Mouse (Mus musculus) bone marrow macrophage, adult 2 months (primary cell): ENCODE results near the gene Stox2. TPM values are rescaled to one million over a fixed set of nuclear protein-coding genes. Genes with fewer than 3 reads are reported as not detected.

Experiments
- H3K27ac ChIP-seq: 2 replicates; pipeline ENCODE4 v1.5.1; 2012; ENCODE audit warnings: low read depth, low read length; ENCODE audit not compliant: insufficient read depth
- H3K4me1 ChIP-seq: 2 replicates; pipeline ENCODE4 v1.6.1; 2012; ENCODE audit warnings: low read length; ENCODE audit not compliant: control insufficient read depth, insufficient read depth
- H3K4me3 ChIP-seq: 2 replicates; pipeline ENCODE4 v1.5.1; 2012; ENCODE audit warnings: mild to moderate bottlenecking, low read length, moderate library complexity; ENCODE audit not compliant: insufficient read depth
- CTCF ChIP-seq: IDR thresholded peaks from 2 replicates; pipeline ENCODE4 v1.5.1; 2012; ENCODE audit warnings: low read depth, mild to moderate bottlenecking, low read length, moderate library complexity
- POLR2A ChIP-seq: IDR thresholded peaks from 2 replicates; pipeline ENCODE4 v1.6.1; 2012; ENCODE audit warnings: mild to moderate bottlenecking, low read depth, low read length, borderline replicate concordance
- polyA plus RNA-seq: library from polyadenylated mRNA; stranded (reverse); fragments of >200 nt; gene quantifications from 2 replicates; pipeline ENCODE4 v1.2.4, GENCODE M21; 2012; ENCODE audit not compliant: missing spikeins, insufficient read depth, insufficient read length

Gene Stox2
- polyA plus RNA-seq, 1 experiment, result 0.12 TPM

GRCm38 (mm10) chr8:47308176-47308575, 138.0 kb downstream of the Stox2 start:
- H3K4me1 ChIP-seq, result no peaks in the 10 kb centered on the region
- no peak overlapping the region for H3K27ac ChIP-seq
- no peak for TF ChIP-seq CTCF
- no peak for TF ChIP-seq POLR2A
- H3K4me3 ChIP-seq, result no peak overlapping the region

- no peaks in the 10 kb centered on the region for H3K4me1 ChIP-seq
- H3K27ac ChIP-seq, result no peak overlapping the region
- no peak overlapping the region for H3K4me3 ChIP-seq
- no peak for TF ChIP-seq POLR2A
- TF ChIP-seq CTCF, result no peak
Observed at GRCm38 (mm10) chr8:47306372-47306771, 139.8 kb downstream of the Stox2 start.

DNA sequence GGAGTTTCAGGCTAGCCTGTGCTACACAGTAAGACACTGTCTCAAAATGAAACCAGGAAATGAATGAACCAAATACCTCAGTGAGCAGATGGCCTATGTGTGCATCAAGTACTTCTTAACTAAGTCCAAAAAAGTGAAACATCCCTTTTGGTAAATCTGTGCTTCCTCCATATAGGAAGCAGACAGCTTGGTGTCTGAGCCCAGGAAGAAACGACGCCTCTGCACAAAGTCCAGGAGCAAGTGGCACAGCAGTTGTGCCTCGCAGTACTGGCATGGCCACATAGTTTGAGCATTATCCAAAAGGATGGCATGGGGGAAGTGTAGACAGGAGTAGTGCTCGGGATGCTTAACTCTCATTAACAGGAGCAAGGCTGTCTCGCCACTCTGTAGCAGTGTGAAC, 140.3 kb downstream of the Stox2 start:
- Histone ChIP-seq H3K4me3 (no peak overlapping the region), H3K27ac (no peak overlapping the region), H3K4me1 (no peaks in the 10 kb centered on the region)
- TF ChIP-seq POLR2A (no peak), CTCF (no peak)

DNA sequence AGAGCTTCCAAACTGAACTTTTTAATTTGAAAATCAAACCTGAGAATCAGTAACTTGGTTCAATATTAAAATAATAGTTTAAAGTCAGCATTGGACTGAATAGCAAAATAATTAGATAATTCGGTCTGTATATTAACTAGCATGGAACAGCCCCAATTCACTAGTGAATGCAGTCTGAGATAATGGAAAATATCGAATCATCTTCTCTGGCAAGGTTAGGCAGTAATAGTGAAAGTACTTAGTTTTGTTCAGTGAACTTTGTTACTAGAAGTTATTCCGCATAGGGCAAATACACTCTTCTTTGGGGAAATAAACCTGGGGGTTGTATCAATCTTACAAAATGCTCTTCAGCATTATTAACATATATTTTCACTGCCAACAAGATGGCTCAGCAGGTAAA, 147.7 kb downstream of the Stox2 start:
- no peak overlapping the region for H3K4me3 ChIP-seq
- H3K27ac ChIP-seq, result no peak overlapping the region
- no peaks in the 10 kb centered on the region for H3K4me1 ChIP-seq
- TF ChIP-seq CTCF (no peak), POLR2A (no peak)

- TF ChIP-seq CTCF (no peak), POLR2A (no peak)
- Histone ChIP-seq H3K4me3 (no peak overlapping the region), H3K4me1 (no peaks in the 10 kb centered on the region), H3K27ac (no peak overlapping the region)
Observed at GRCm38 (mm10) chr8:47289641-47290040, 156.5 kb downstream of the Stox2 start.

GRCm38 (mm10) chr8:47288866-47289541, 157.2 kb downstream of the Stox2 start:
- no peaks in the 10 kb centered on the region for H3K4me1 ChIP-seq
- no peak overlapping the region for H3K27ac ChIP-seq
- TF ChIP-seq CTCF (no peak), POLR2A (no peak)
- H3K4me3 ChIP-seq, result no peak overlapping the region

- Histone ChIP-seq H3K4me1 (no peaks in the 10 kb centered on the region), H3K4me3 (no peak overlapping the region), H3K27ac (no peak overlapping the region)
- no peak for TF ChIP-seq POLR2A
- TF ChIP-seq CTCF, result no peak
Observed at GRCm38 (mm10) chr8:47288131-47288865, 157.9 kb downstream of the Stox2 start.

- Histone ChIP-seq H3K4me1 (no peaks in the 10 kb centered on the region), H3K27ac (no peak overlapping the region), H3K4me3 (no peak overlapping the region)
- no peak for TF ChIP-seq POLR2A
- no peak for TF ChIP-seq CTCF
Observed at GRCm38 (mm10) chr8:47287641-47288130, 158.5 kb downstream of the Stox2 start.

DNA sequence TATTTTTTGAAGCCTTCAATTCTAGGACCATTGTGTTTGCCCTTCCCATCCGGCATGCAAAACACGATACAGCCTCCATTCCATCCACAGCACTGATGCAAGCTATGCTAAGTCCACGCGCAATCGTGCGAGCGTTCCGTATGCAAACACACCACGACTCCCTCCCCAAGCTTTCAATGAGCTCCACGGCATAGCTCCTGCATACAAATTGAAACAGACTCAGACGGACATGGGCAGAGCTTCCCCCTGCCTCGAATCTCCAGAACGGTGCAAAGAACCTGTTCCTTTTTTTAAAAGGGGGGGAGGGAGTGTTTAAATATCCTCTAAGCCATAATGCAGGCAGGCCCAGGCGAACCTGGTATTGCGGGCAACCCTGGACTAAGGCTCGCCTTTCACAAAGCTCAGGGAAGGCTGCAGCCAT, 159.0 kb downstream of the Stox2 start:
- Histone ChIP-seq H3K27ac (no peak overlapping the region), H3K4me3 (no peak overlapping the region)
- TF ChIP-seq CTCF (no peak), POLR2A (no peak)

DNA sequence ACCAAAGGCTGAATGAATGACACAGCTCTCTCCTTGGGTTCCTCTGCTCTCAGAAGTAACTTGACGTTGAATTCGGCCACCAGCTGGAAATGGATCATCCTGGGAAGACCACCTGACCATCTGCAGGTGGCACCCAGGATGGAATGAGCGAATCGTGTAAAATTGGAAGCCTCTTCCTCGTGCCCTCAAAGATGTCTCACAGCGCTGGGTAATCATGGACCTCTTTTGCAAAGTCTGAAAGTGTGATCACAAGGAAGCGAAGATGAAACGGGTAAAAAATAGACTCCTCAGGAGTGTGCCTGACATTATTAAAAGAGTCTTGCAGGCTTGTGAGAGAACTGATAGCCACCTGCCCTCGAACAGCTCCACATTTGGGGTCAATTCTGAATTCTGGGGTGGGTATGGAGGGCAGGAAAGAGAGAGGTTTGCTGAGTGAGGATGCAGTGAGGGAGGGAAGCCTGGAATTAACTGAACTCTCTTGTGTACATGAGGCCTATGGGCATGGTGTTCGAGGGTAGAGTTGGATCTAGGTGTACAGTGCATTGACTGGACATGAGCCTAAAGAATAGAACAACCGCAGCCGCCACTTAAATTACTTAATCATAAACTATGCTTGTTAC, 160.0 kb downstream of the Stox2 start:
- Histone ChIP-seq H3K4me1 (no peaks in the 10 kb centered on the region), H3K27ac (no peak overlapping the region), H3K4me3 (no peak overlapping the region)
- TF ChIP-seq POLR2A, result no peak
- no peak for TF ChIP-seq CTCF

More for the DNA sequence above, 159.0 kb downstream of the Stox2 start:
- H3K4me1 ChIP-seq, result no peaks in the 10 kb centered on the region
